Comparison of ENCODE assay signal across 7 mouse cellular contexts in genomic region chr15:103358278-103359121, GRCm38 (mm10). TPM values are rescaled to one million over a fixed set of nuclear protein-coding genes. Genes with fewer than 3 reads are reported as not detected.
A peak's percentile ranks its signal among the peaks of the same experiment; 100 is the strongest.
DNase-seq lines count a peak whose midpoint lies in the region; ATAC-seq lines count a peak whose summit lies in the region.

No protein-coding gene starts in this region.

- peaks cover 69% of the 10 kb centered on the region for H3K36me3 ChIP-seq in megakaryocyte, embryonic 14.5 days (replicated peaks; ENCODE audit: low read length)
- peaks cover 8% of the 10 kb centered on the region; the same call in 1 of the 2 replicates for H3K36me3 ChIP-seq in intestine, embryonic 16.5 days (ENCODE audit: control insufficient read depth, insufficient read depth, low read length)
- no peaks in the 10 kb centered on the region for H3K36me3 ChIP-seq in stomach, embryonic 16.5 days (ENCODE audit: control insufficient read depth, insufficient read depth, low read length)

- 49% methylated on average over 4 of the region's 4 CpGs for WGBS in intestine, embryonic 16.5 days
- WGBS in stomach, embryonic 16.5 days = 37% methylated on average over 4 of the region's 4 CpGs

- no peak overlapping the region for H3K27ac ChIP-seq in intestine, embryonic 16.5 days (ENCODE audit: low read length)
- no peak overlapping the region; the same call in 1 of the 2 replicates for H3K27ac ChIP-seq in stomach, embryonic 16.5 days (ENCODE audit: low read length)

- peak overlapping the region; percentile 83 for H3K4me3 ChIP-seq in megakaryocyte, embryonic 14.5 days (replicated peaks)
- H3K4me3 ChIP-seq in intestine, embryonic 16.5 days (ENCODE audit: low read length) = no peak overlapping the region
- no peak overlapping the region for H3K4me3 ChIP-seq in stomach, embryonic 16.5 days (replicated peaks; ENCODE audit: low read length)

- no peak overlapping the region for H3K4me2 ChIP-seq in intestine, embryonic 16.5 days (ENCODE audit: low read depth, low read length)
- no peak overlapping the region for H3K4me2 ChIP-seq in stomach, embryonic 16.5 days (ENCODE audit: low read depth, low read length)

- no peaks in the 10 kb centered on the region for H3K27me3 ChIP-seq in megakaryocyte, embryonic 14.5 days (replicated peaks)
- no peaks in the 10 kb centered on the region for H3K27me3 ChIP-seq in intestine, embryonic 16.5 days (replicated peaks; ENCODE audit: control insufficient read depth, insufficient read depth, low read length)
- no peaks in the 10 kb centered on the region for H3K27me3 ChIP-seq in stomach, embryonic 16.5 days (ENCODE audit: control insufficient read depth, insufficient read depth, low read length)

- no peak for DNase-seq in spleen, postnatal 36 days (ENCODE audit: low spot score in 2 of 2)

- no peaks in the 10 kb centered on the region for H3K9me3 ChIP-seq in megakaryocyte, embryonic 14.5 days
- H3K9me3 ChIP-seq in intestine, embryonic 16.5 days (ENCODE audit: control insufficient read depth, low read length) = no peaks in the 10 kb centered on the region
- H3K9me3 ChIP-seq in stomach, embryonic 16.5 days (replicated peaks; ENCODE audit: control insufficient read depth, low read length) = no peaks in the 10 kb centered on the region

- peaks cover 87% of the 10 kb centered on the region for H3K4me1 ChIP-seq in megakaryocyte, embryonic 14.5 days
- peaks cover 18% of the 10 kb centered on the region for H3K4me1 ChIP-seq in intestine, embryonic 16.5 days (ENCODE audit: control insufficient read depth, insufficient read depth, low read length)
- peaks cover 14% of the 10 kb centered on the region; the same call in 1 of the 2 replicates for H3K4me1 ChIP-seq in stomach, embryonic 16.5 days (ENCODE audit: control insufficient read depth, insufficient read depth, low read length)

- no peak overlapping the region for H3K9ac ChIP-seq in intestine, embryonic 16.5 days (ENCODE audit: low read depth, low read length)
- no peak overlapping the region for H3K9ac ChIP-seq in stomach, embryonic 16.5 days (ENCODE audit: low read length)

- ATAC-seq in megakaryocyte, adult 5-6 weeks (ENCODE audit: poor library complexity, severe bottlenecking) = no peak
- peak; percentile 22; the same call in 1 of the 2 replicates for ATAC-seq in common myeloid progenitor, adult 5-6 weeks (replicated peaks; ENCODE audit: low read depth, poor library complexity, severe bottlenecking)
- peak; percentile 40; the same call in 1 of the 2 replicates for ATAC-seq in intestine, embryonic 16.5 days
- ATAC-seq in stomach, embryonic 16.5 days (ENCODE audit: insufficient read depth, low FRiP score) = peak; percentile 57
- ATAC-seq in megakaryocyte progenitor cell, adult 5-6 weeks (replicated peaks; ENCODE audit: poor library complexity) = no peak

RNA-seq across cellular contexts. Expression of gene Itga5, which starts 8.1 kb away (rescaled TPM):
- polyA plus RNA-seq in megakaryocyte, embryonic 14.5 days (2012; ENCODE audit: insufficient read depth, low replicate concordance) = 20.5 and 26.4 TPM in 2 replicates
- total RNA-seq in megakaryocyte, adult 5-6 weeks (2015) = 18.4 and 21.4 TPM in 2 replicates
- 8.3 and 9.5 TPM in 2 replicates for total RNA-seq in megakaryocyte, adult 5-6 weeks (2017)
- 13.4 and 17.7 TPM in 2 replicates for total RNA-seq in common myeloid progenitor, adult 5-6 weeks (2017)
- polyA plus RNA-seq in intestine, embryonic 16.5 days (2015; fragmentation: Nextera tagmentation; extraction: Ambion mirVana) = 40.3 and 43.0 TPM in 2 replicates
- polyA plus RNA-seq in stomach, embryonic 16.5 days (2015; fragmentation: Nextera tagmentation; extraction: Ambion mirVana) = 58.9 and 59.0 TPM in 2 replicates
- 16.4 and 17.3 TPM in 2 replicates for total RNA-seq in megakaryocyte progenitor cell, adult 5-6 weeks (2015)
- total RNA-seq in megakaryocyte progenitor cell, adult 5-6 weeks (2017) = 8.4 and 10.5 TPM in 2 replicates

RNA-seq across cellular contexts. Expression of gene Zfp385a, which starts 18.6 kb away (rescaled TPM):
- polyA plus RNA-seq in megakaryocyte, embryonic 14.5 days (2012; ENCODE audit: insufficient read depth, low replicate concordance) = 1,319 and 2,156 TPM in 2 replicates
- total RNA-seq in megakaryocyte, adult 5-6 weeks (2015) = 35.8 and 40.1 TPM in 2 replicates
- total RNA-seq in megakaryocyte, adult 5-6 weeks (2017) = 6.8 and 9.4 TPM in 2 replicates
- 3.9 and 6.0 TPM in 2 replicates for total RNA-seq in common myeloid progenitor, adult 5-6 weeks (2017)
- polyA plus RNA-seq in intestine, embryonic 16.5 days (2015; fragmentation: Nextera tagmentation; extraction: Ambion mirVana) = 3.6 and 4.1 TPM in 2 replicates
- 6.9 and 7.0 TPM in 2 replicates for polyA plus RNA-seq in stomach, embryonic 16.5 days (2015; fragmentation: Nextera tagmentation; extraction: Ambion mirVana)
- total RNA-seq in megakaryocyte progenitor cell, adult 5-6 weeks (2015) = 11.5 and 12.4 TPM in 2 replicates
- total RNA-seq in megakaryocyte progenitor cell, adult 5-6 weeks (2017) = 2.0 and 3.2 TPM in 2 replicates

RNA-seq across cellular contexts. Expression of gene Gpr84, which starts 48.1 kb away (rescaled TPM):
- polyA plus RNA-seq in megakaryocyte, embryonic 14.5 days (2012; ENCODE audit: insufficient read depth, low replicate concordance) = 1.00 and 1.6 TPM in 2 replicates
- 2.9 and 3.8 TPM in 2 replicates for total RNA-seq in megakaryocyte, adult 5-6 weeks (2015)
- 1.7 and 3.3 TPM in 2 replicates for total RNA-seq in megakaryocyte, adult 5-6 weeks (2017)
- not detected in 2 replicates for total RNA-seq in common myeloid progenitor, adult 5-6 weeks (2017)
- 0.09 and 0.20 TPM in 2 replicates for polyA plus RNA-seq in intestine, embryonic 16.5 days (2015; fragmentation: Nextera tagmentation; extraction: Ambion mirVana)
- polyA plus RNA-seq in stomach, embryonic 16.5 days (2015; fragmentation: Nextera tagmentation; extraction: Ambion mirVana) = 0.15 and 0.59 TPM in 2 replicates
- 1.8 and 3.4 TPM in 2 replicates for total RNA-seq in megakaryocyte progenitor cell, adult 5-6 weeks (2015)
- 1.8 and 2.3 TPM in 2 replicates for total RNA-seq in megakaryocyte progenitor cell, adult 5-6 weeks (2017)

Comparison
In these comparisons a context has a peak if more than half of its experiments do, and no peak if none do; other contexts are left out.
1. ATAC-seq: peak in common myeloid progenitor, adult 5-6 weeks (single experiment), intestine, embryonic 16.5 days (single experiment) and stomach, embryonic 16.5 days (single experiment); none in megakaryocyte, adult 5-6 weeks (single experiment) and megakaryocyte progenitor cell, adult 5-6 weeks (single experiment).